Mouse (Mus musculus) left cerebral cortex, postnatal 10 days (tissue): ENCODE data around the gene Apba2. TPM values are rescaled to one million over a fixed set of nuclear protein-coding genes. Genes with fewer than 3 reads are reported as not detected.

ENCODE experiments used
- DNase-seq, 2 experiments: peaks; one replicate each; pipeline ENCODE4 v3.0.0; 2021 to 2022; ENCODE audit warnings: low spot score in 2 of 2, mixed read lengths in 1 of 2; ENCODE audit errors: extremely low spot score in 1 of 2
- intact Hi-C: fragments of 180-260 bp; cut with DNase I; formaldehyde crosslinking; loops from one replicate; pipeline ENCODE4 v1.15.1; 2025
- total RNA-seq, 2 experiments: library from RNA; stranded (reverse); gene quantifications; 2 replicates each; pipeline ENCODE4 v1.2.3; 2021

Gene Apba2
- total RNA-seq, 2 experiments from 2014 or later: 226 to 235 TPM

- intact Hi-C loops: no loop called here
- no peak for DNase-seq
Observed at GRCm38 (mm10) chr7:64519091-64519490, 17.6 kb downstream of the Apba2 start.

GRCm38 (mm10) chr7:64519521-64519920 is 18.0 kb downstream of the Apba2 start:
- intact Hi-C loops: no loop called here
- no peak for DNase-seq

GRCm38 (mm10) chr7:64521695-64522408 is 20.3 kb downstream of the Apba2 start:
- DNase-seq: no peak

DNA sequence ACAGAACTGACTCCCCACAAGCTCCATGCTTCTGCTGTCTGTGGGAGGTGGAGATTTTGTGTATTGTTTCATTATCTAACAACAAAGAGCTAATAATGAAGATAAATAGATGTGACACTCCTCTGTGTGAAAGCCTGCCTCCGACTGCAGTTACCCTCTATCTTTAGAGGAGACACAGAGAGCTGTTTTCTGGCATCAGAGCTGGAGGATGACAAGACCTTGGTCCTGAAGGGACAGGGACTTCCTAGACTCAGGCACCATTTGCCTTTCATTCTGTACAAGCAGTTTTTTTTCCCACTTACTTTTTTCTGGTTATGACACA is 20.9 kb downstream of the Apba2 start:
- intact Hi-C loops: no loop called here

More at GRCm38 (mm10) chr7:64521695-64522408, 20.3 kb downstream of the Apba2 start:
- intact Hi-C loops: no loop called here

GRCm38 (mm10) chr7:64531297-64531696 is 29.8 kb downstream of the Apba2 start:
- DNase-seq: no peak
- intact Hi-C loops: no loop called here

More for the DNA sequence above, 20.9 kb downstream of the Apba2 start:
- DNase-seq: no peak

DNA sequence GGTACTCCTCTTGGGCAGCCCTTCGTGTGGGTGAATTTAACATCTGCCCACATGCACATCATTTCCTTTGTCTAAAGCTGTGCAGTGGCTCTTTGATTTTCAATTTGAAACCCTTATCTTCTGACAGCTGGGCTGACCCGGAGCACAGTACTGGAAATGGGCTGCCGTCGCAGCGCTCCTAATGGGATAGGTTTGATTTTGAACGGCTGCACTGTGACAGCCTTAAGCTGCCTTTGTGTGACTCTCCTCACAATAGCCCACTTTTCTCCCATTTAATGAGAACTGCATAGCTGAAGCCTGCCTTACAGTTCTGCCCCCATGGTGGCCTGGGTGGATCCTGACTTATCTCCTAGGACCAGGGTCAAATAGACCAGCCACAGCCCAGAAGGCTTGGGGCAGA is 31.9 kb downstream of the Apba2 start:
- intact Hi-C loops: no loop called here
- peak in 1 of 2 experiments; percentile 4 for DNase-seq

DNA sequence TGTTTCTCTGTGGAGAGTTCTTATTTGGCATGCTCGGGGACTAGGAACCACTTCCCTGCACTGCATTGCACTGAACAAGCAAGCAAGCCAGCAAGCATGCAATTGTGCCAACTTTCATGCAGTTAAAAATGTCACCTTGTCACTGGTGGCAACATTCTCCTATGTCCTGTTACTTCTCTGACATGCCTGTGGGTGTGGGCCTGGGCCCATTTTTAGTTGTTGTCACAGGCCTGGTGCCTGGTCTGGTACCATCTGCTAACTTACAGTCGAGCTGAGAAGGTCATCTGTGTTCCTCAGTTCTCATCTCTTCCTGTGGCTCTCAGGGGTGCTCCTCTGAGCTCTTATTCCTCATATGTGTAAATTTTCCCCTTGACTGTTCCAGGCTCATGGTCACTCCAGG is 33.8 kb downstream of the Apba2 start:
- intact Hi-C loops: no loop called here
- DNase-seq: no peak

GRCm38 (mm10) chr7:64539450-64540148 is 38.1 kb downstream of the Apba2 start:
- intact Hi-C loops: no loop called here
- DNase-seq: no peak

GRCm38 (mm10) chr7:64546801-64547200 is 45.3 kb downstream of the Apba2 start:
- no peak for DNase-seq
- intact Hi-C loops: no loop called here

DNA sequence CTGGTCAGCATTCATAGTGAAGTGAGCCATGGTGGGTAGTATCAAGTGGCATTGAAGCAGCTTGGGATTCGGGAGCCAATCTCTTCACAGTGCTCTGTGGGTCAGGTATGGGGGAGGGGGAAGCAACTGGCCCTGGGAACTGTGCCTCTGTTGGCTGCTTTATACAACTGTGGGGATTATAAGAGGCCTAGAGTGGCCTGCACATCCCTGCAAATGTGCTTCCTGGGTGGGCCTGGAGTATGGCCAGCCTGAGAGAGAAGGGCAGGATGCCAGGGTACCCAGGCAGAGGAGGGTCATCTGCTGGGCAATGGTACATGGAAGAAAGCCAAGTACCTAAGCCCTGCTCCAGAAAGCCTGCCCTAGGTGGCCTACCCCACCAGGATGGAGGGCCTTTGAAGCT is 49.4 kb downstream of the Apba2 start:
- intact Hi-C loops: no loop called here
- DNase-seq: no peak

DNA sequence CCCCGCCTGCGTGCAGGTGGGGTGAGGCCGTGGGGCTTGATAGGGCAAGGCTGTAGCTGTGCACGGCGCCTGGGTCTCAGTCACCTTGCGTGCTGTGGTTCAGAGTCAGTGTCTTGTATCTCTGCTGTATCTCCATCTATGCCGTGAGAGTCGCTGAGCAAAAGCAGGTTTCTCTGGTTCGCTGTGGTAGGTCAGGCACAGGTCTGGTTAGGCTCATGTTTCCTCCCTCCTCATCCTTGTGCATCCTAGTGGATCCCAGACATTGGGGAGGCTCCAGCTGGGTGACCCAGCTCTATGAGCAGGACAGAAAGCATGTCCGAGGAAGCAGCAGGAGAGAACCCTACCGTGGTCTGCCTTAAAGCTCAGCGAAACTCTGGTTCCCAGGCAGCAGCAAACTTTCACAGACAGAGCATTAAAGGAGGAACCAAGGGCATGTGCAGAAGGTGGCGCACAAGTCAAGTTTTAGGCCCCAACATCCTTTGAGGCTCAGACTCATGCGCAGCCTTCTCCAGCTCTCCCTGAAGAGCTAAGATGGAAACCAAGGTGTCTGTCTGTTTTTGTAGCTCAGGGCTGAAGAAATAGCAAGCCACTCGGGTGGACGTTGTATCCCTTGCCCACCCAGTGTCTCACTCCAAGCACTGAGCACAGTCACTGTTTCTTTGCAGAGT is 51.2 kb downstream of the Apba2 start:
- no peak for DNase-seq
- intact Hi-C loops: no loop called here

GRCm38 (mm10) chr7:64561711-64562498 is 60.4 kb downstream of the Apba2 start:
- no peak for DNase-seq
- intact Hi-C loops: no loop called here

DNA sequence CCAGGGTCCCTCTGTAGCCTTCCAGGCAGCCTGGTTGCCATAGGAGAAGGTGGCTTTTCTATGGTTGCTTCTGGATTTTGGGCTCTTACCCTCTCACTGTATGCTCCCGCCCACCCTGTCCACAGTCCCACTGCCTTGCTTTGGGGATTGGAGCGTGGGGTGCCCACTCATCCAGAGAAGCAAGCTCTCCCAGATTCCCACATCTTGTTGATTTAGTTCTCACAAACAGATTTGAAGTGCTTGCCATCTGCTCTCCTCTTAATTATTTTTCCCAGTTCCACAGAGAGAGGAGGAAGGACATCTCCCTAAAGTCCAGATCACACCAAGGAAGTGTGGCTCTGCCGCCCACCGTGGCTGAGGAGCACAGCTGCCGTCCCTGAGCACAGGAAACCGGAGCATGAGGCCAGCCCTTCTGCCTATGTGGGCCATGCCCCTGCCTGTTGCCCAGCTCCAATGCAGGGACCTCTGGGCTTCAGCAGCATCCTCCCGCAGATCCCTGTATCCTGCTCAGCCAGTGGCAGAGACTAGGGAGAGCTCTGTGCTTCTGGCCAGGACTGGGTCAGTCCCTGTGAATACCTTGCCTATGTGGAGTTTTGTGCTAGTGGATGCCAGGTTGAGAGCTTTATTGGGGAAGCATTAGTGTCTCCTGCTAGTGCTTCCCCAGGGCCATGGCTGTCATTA is 63.5 kb downstream of the Apba2 start:
- intact Hi-C loops: loop anchor here (5.0 kb wide), 1 partner anchor 162 kb away; no protein-coding TSS in a partner anchor
- DNase-seq: no peak

DNA sequence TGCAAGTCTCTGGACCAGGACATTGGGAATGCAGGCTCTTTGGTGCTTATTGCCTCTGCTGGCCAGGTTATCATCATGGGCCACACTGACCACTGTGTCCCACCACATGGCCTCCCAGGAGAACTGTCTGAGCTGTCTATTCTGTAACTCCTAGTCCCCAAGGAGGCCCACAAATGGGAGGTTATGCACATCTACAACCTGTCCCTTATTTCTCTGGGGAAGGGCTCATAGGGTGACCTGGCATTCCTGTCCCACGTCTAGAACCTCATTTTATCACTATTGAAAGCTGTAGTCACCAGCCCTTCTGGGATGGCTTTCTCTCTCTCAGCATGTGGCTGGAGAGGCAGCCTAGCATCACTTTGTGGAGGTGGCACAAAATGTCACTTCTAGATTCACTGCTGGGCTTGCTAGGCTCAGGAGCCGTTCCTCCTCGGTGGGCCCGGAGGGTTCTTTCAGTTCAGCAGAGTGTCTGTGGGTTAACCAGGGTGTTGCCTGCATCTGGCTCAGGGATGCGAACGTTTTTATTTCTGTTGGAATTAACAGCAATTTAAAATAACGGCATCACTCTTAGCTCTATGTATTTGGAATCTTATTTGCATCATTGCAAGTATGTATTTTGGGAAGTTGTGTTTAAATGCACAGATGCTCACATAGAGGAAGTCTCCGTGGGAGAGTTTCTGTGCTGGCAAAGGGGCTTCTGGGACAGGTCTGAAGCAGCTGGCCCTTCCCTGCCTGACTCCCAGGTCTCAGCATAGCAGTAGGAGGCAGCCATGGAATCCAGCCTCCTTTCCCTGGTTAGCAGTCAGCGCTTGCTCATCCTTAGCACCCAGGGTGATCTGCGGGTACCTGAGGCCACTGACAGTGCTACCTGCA is 65.1 kb downstream of the Apba2 start:
- intact Hi-C loops: loop anchor here (5.0 kb wide), 1 partner anchor 161 kb away; no protein-coding TSS in a partner anchor
- no peak for DNase-seq

DNA sequence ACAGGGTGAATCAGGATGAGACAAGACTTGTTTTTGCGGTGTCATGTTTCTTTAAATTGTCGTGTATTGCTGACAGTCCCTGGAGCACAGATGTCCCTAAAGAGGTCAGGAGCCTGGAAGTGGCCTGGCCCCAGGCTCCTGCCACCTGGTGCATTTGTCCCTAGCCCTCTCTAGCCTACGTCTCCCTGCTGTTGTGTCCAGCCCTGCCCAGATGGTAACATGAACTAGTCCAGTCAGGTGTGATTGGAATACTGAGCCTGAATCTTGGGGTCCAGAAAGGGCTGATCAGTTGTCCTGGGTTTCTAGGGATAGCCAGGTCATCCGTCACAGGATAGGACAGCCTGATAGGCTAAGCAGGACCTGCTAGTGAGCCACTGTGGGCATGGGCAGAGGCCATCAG is 67.2 kb downstream of the Apba2 start:
- no peak for DNase-seq
- intact Hi-C loops: loop anchor here (5.0 kb wide), 1 partner anchor 159 kb away; no protein-coding TSS in a partner anchor

GRCm38 (mm10) chr7:64569676-64570075 is 68.2 kb downstream of the Apba2 start:
- DNase-seq: no peak
- intact Hi-C loops: loop anchor here (5.0 kb wide), 1 partner anchor 158 kb away; no protein-coding TSS in a partner anchor

DNA sequence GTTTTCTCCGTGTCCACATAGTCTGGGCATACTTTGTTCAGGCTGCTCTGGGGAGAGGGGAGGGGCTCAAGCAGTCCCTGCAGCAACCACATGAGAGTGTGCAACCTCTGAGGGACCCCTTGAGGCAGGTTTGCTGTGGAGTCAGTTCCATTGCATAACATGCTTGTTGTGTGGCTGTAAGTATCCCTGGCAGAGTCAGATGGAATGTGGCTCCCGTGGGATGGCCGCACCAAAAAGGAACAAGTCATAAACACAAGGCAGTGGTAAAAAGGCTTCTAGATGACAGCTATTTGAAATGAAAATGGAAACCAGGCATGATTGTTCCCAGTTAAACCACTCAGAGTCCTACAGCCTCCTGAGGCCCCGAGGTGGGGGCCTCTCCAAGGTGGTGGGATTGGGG is 69.4 kb downstream of the Apba2 start:
- DNase-seq: no peak
- intact Hi-C loops: no loop called here

DNA sequence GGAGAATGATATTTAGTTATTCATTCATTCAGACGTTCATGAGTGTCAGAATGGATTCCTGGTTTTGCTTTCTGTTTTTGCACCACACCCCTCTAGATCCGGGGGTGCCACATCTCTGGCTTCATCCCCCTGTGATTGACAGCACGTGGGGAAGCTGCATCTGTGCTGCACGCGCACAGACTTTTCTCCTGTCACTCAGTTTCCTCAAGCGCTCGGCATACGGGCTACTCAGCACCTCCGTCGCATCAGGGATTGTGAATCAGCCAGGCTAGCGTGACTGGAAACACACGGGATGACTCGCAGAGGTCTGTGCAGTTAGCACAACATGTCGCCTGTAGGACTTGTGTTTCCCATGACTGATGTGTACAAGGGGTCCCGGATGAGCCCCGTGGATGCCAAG is 72.6 kb downstream of the Apba2 start:
- intact Hi-C loops: no loop called here
- DNase-seq: no peak
